Mouse (Mus musculus): ENCODE measurements around the gene Wdtc1. TPM values are rescaled to one million over a fixed set of nuclear protein-coding genes. Genes with fewer than 3 reads are reported as not detected.

Wdtc1 gene
- total and polyA plus RNA-seq, 2 experiments from 2014 or later, result 9.3 to 39.9 TPM

DNA sequence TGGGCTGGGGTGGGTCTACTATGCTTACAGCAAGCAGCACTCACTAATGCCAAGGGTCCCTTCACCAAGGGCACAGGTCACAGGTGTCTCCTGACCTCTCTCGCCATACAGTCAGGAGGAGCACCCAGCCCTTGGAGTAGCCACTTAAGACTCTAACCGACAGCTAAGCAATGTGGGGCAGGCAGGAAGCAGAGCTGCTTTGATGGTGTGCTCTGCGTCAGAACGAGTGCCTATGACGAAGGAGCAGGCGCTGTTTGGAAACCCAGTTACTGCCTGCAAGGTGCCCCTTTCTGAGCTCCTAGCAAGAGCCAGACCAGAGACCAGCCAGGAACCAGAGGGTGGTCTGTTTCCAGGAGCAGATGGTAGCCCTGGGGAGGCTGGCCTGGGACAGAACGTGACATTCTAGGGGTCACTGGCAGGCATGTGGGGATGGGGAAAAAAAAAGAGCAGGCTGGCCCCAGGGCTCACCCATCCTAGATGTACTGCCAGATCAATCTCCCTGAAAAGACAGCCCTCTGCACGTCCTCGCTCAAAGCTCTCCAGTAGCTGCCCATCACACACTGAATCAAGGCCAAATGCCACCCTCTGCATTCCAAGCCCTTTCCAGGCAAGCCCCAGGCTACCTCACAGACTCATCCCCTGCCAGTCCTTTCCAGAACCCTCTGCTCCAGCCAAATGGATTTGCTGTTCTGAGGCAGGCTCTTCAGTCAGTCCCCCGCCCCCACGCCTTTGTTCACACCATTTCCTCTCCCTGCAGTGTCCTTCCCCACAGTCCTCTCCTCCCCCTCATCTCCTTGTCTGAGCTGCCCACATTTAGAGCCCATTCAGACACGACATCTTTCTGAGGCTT, 54.5 kb downstream of the Wdtc1 start:
- Histone ChIP-seq H3K4me1 (ENCODE audit: control insufficient read depth, insufficient read depth) (no peaks in the 10 kb centered on the region), H3K27me3 (ENCODE audit: control insufficient read depth, insufficient read depth, low read length) (no peaks in the 10 kb centered on the region), H3K4me3 (ENCODE audit: low read depth, low read length) (no peak overlapping the region), H3K9me3 (replicated peaks; ENCODE audit: control insufficient read depth, low read length) (no peaks in the 10 kb centered on the region), H3K36me3 (replicated peaks; ENCODE audit: control insufficient read depth, insufficient read depth, low read length) (peaks cover 78% of the 10 kb centered on the region), H3K4me2 (ENCODE audit: low read depth, low read length) (no peak overlapping the region), H3K27ac (ENCODE audit: low read depth) (peak overlapping the region; percentile 10; the same call in 1 of the 2 replicates), H3K9ac (replicated peaks; ENCODE audit: low read depth, low read length) (no peak overlapping the region)
- no peak for DNase-seq (ENCODE audit: low spot score)
- 56% methylated on average over 12 of the region's 12 CpGs for WGBS
- no peak for TF ChIP-seq EP300 (IDR thresholded peaks at IDR 0.05; ENCODE audit: low read depth)
- TF ChIP-seq CTCF (IDR thresholded peaks at IDR 0.05; ENCODE audit: low read depth), result no peak
- no peak for ATAC-seq (ENCODE audit: insufficient read depth, low read depth)

GRCm38 (mm10) chr4:133297801-133298238, 55.5 kb downstream of the Wdtc1 start:
- H3K9ac ChIP-seq (replicated peaks; ENCODE audit: low read depth, low read length), result no peak overlapping the region
- peaks cover 69% of the 10 kb centered on the region for H3K36me3 ChIP-seq (replicated peaks; ENCODE audit: control insufficient read depth, insufficient read depth, low read length)
- no peaks in the 10 kb centered on the region for H3K4me1 ChIP-seq (ENCODE audit: control insufficient read depth, insufficient read depth)
- peak; percentile 83 for ATAC-seq (ENCODE audit: insufficient read depth, low read depth)
- no peaks in the 10 kb centered on the region for H3K27me3 ChIP-seq (ENCODE audit: control insufficient read depth, insufficient read depth, low read length)
- DNase-seq (ENCODE audit: low spot score), result peak; percentile 81
- no peak overlapping the region for H3K4me2 ChIP-seq (ENCODE audit: low read depth, low read length)
- no peaks in the 10 kb centered on the region for H3K9me3 ChIP-seq (replicated peaks; ENCODE audit: control insufficient read depth, low read length)
- no peak overlapping the region for H3K4me3 ChIP-seq (ENCODE audit: low read depth, low read length)
- peak; percentile 91 for TF ChIP-seq CTCF (IDR thresholded peaks at IDR 0.05; ENCODE audit: low read depth)
- no peak for TF ChIP-seq EP300 (IDR thresholded peaks at IDR 0.05; ENCODE audit: low read depth)
- H3K27ac ChIP-seq (ENCODE audit: low read depth), result peak overlapping the region; percentile 10; the same call in 1 of the 2 replicates
- WGBS, result 3% methylated on average over 5 of the region's 5 CpGs

DNA sequence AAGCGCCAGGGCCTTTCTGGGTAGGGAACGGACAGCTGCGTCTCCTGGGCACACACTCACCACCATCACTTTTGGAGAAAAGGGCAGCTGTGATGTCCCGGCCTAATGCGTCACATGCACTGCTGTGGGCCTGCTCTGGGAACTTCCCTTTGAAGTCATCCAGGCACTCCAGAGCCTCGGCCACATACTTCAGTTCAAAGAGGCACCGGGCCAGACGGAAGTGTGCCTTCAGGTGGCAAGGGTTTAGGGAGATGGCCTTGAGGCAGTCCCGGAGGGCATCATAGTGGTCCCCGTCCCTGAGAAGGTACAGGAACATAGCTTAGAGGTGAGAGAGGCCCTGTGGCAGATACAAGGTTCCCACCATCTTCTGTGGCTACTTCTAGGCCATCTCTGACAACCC, 55.9 kb downstream of the Wdtc1 start:
- no peak for TF ChIP-seq EP300 (IDR thresholded peaks at IDR 0.05; ENCODE audit: low read depth)
- TF ChIP-seq CTCF (IDR thresholded peaks at IDR 0.05; ENCODE audit: low read depth), result no peak
- Histone ChIP-seq H3K9ac (replicated peaks; ENCODE audit: low read depth, low read length) (no peak overlapping the region), H3K9me3 (replicated peaks; ENCODE audit: control insufficient read depth, low read length) (no peaks in the 10 kb centered on the region), H3K36me3 (replicated peaks; ENCODE audit: control insufficient read depth, insufficient read depth, low read length) (peaks cover 68% of the 10 kb centered on the region), H3K27ac (ENCODE audit: low read depth) (no peak overlapping the region), H3K4me1 (ENCODE audit: control insufficient read depth, insufficient read depth) (no peaks in the 10 kb centered on the region), H3K4me2 (ENCODE audit: low read depth, low read length) (no peak overlapping the region), H3K4me3 (ENCODE audit: low read depth, low read length) (no peak overlapping the region), H3K27me3 (ENCODE audit: control insufficient read depth, insufficient read depth, low read length) (no peaks in the 10 kb centered on the region)
- no peak for ATAC-seq (ENCODE audit: insufficient read depth, low read depth)
- 56% methylated on average over 10 of the region's 10 CpGs for WGBS
- DNase-seq (ENCODE audit: low spot score), result no peak

DNA sequence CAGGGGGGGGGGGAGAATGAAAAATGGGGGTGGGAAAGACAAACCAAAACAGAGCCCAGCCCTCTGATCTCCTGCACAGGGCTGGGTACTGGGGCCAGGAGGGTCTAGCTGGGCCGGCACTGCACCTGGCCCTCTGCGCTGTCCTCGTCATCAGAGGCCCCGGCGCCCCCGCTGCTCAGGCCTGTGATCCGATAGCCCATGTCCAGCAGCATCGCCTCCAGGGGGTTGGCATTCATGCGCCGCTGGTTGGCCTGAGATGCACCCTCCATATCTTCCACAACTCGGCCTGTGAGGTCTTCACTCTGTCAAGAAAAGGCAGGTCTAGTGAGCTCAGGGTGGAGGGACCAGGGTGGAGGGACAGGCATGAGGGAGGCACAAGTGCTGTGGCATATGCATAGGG, 59.2 kb downstream of the Wdtc1 start:
- Histone ChIP-seq H3K9me3 (replicated peaks; ENCODE audit: control insufficient read depth, low read length) (no peaks in the 10 kb centered on the region), H3K27me3 (ENCODE audit: control insufficient read depth, insufficient read depth, low read length) (no peaks in the 10 kb centered on the region), H3K9ac (replicated peaks; ENCODE audit: low read depth, low read length) (no peak overlapping the region), H3K27ac (ENCODE audit: low read depth) (no peak overlapping the region), H3K36me3 (replicated peaks; ENCODE audit: control insufficient read depth, insufficient read depth, low read length) (peaks cover 48% of the 10 kb centered on the region), H3K4me1 (ENCODE audit: control insufficient read depth, insufficient read depth) (no peaks in the 10 kb centered on the region), H3K4me2 (ENCODE audit: low read depth, low read length) (no peak overlapping the region), H3K4me3 (ENCODE audit: low read depth, low read length) (no peak overlapping the region)
- DNase-seq (ENCODE audit: low spot score) (no peak), ATAC-seq (ENCODE audit: insufficient read depth, low read depth) (no peak)
- WGBS, result 75% methylated on average over 11 of the region's 11 CpGs
- TF ChIP-seq CTCF (IDR thresholded peaks at IDR 0.05; ENCODE audit: low read depth), result no peak
- TF ChIP-seq EP300 (IDR thresholded peaks at IDR 0.05; ENCODE audit: low read depth), result no peak

GRCm38 (mm10) chr4:133292901-133293843, 60.1 kb downstream of the Wdtc1 start:
- peaks cover 41% of the 10 kb centered on the region for H3K36me3 ChIP-seq (replicated peaks; ENCODE audit: control insufficient read depth, insufficient read depth, low read length)
- no peaks in the 10 kb centered on the region for H3K4me1 ChIP-seq (ENCODE audit: control insufficient read depth, insufficient read depth)
- no peak overlapping the region for H3K4me2 ChIP-seq (ENCODE audit: low read depth, low read length)
- H3K27ac ChIP-seq (ENCODE audit: low read depth), result no peak overlapping the region
- WGBS, result 56% methylated on average over 24 of the region's 24 CpGs
- TF ChIP-seq CTCF (IDR thresholded peaks at IDR 0.05; ENCODE audit: low read depth), result no peak
- TF ChIP-seq EP300 (IDR thresholded peaks at IDR 0.05; ENCODE audit: low read depth), result no peak
- DNase-seq (ENCODE audit: low spot score), result no peak
- no peaks in the 10 kb centered on the region for H3K9me3 ChIP-seq (replicated peaks; ENCODE audit: control insufficient read depth, low read length)
- H3K4me3 ChIP-seq (ENCODE audit: low read depth, low read length), result no peak overlapping the region
- H3K27me3 ChIP-seq (ENCODE audit: control insufficient read depth, insufficient read depth, low read length), result no peaks in the 10 kb centered on the region
- H3K9ac ChIP-seq (replicated peaks; ENCODE audit: low read depth, low read length), result no peak overlapping the region
- ATAC-seq (ENCODE audit: insufficient read depth, low read depth), result no peak

All from heart, postnatal 0 days (tissue).